Mouse (Mus musculus): Measurements from ENCODE around the gene Atg2a. TPM values are rescaled to one million over a fixed set of nuclear protein-coding genes. Genes with fewer than 3 reads are reported as not detected.
A peak's percentile ranks its signal among the peaks of the same experiment; 100 is the strongest.

The Atg2a gene
- total RNA-seq, 2 experiments from 2014 or later = 37.4 to 40.1 TPM

DNA sequence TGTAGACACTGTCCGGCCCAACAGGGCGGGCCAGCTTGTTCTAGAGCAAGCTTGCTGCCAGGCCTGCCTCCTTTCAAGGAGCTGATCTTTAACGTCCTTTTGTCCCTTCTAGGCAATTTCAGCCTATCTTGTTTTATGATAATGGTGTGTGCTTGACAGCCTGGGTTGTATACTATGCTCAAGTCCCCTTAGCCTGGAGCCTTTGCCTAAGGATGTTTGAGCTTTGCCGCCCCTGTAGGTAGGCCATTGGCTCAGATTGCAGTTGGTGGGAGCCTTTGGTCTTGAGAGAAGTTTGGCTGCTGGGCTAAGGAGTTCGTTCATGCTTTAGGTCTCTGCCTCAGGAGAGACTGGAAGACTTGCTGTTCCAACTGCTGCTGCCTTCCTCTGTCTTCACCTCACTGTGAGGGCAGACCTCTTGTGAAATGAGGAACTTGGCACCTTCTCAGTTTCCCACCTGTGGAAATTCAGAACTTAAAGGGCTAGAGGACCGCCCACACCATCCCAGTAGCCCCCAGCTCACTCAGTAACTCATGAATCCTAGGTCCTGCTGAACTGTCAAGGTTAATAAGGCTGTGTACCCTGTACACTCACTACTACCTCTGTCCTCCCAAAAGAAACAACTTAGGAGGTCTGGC lies 37.1 kb downstream of the Atg2a start:
- peak overlapping the region; percentile 80 for H3K4me3 ChIP-seq
- no peak for DNase-seq (ENCODE audit: extremely low spot score in 1 of 2, low spot score in 2 of 2)
- intact Hi-C loops (cut with DNase I) = no loop called here
- H3K27ac ChIP-seq = peak overlapping the region; percentile 20
- TF ChIP-seq CTCF (IDR thresholded peaks at IDR 0.05) = no peak

DNA sequence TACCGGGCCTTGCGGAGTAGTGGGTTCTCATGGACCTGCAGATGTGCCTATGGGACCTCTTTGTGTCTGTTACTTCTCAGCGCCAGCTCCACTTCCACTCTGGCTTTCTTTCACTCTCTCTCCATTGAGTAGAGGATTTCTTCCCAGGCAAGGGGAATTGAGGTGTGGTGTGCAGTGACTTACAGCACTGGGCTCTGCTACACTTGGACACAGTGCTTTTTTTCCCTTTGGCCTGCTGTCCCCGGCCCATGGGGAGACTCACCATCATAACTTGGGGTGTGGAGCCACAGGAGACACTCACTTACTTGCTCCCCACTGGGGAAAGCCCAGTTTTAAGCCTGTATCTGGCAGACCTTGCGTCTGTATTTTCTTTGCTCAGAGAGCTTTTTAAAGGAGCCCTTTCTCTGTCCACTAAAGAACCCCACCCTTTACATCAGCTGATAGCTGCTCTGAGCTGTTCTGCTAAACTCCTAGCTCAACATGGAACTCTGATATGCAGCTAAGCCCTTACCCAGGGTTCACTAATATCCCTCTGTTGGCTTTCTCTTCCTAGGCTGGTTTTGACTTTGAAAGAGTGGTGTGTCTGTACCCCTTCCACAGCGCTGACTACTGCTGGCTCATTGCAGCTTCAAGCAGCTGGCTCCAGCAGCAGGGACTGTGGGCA lies 38.1 kb downstream of the Atg2a start:
- TF ChIP-seq CTCF (IDR thresholded peaks at IDR 0.05) = no peak
- H3K27ac ChIP-seq = no peak overlapping the region
- intact Hi-C loops (cut with DNase I) = loop anchor here (2.0 kb wide), 1 partner anchor 19 kb away; no protein-coding TSS in a partner anchor
- DNase-seq (ENCODE audit: extremely low spot score in 1 of 2, low spot score in 2 of 2) = no peak
- H3K4me3 ChIP-seq = no peak overlapping the region

DNA sequence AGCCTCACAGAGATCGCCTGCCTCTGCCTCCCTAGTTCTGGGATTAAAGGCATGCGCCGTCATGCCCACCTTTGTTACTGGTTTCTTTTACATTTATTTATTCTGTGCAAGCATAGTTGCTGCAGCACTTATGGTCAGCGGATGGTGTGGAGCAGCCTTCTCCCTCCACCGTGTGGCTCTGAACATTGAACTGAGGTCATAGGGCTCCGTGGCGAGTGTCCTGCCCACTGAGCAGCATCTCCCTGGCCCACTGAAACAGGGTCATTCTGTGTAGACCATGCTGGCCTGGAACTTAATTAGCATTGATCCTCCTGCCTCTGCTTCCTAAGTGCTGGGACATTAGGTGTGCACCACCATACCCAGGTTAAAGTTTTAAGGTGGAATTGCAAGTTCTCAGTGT lies 39.1 kb downstream of the Atg2a start:
- TF ChIP-seq CTCF (IDR thresholded peaks at IDR 0.05) = no peak
- DNase-seq (ENCODE audit: extremely low spot score in 1 of 2, low spot score in 2 of 2) = no peak
- no peak overlapping the region for H3K4me3 ChIP-seq
- intact Hi-C loops (cut with DNase I) = loop anchor here (2.0 kb wide), 1 partner anchor 18 kb away; no protein-coding TSS in a partner anchor
- H3K27ac ChIP-seq = no peak overlapping the region

DNA sequence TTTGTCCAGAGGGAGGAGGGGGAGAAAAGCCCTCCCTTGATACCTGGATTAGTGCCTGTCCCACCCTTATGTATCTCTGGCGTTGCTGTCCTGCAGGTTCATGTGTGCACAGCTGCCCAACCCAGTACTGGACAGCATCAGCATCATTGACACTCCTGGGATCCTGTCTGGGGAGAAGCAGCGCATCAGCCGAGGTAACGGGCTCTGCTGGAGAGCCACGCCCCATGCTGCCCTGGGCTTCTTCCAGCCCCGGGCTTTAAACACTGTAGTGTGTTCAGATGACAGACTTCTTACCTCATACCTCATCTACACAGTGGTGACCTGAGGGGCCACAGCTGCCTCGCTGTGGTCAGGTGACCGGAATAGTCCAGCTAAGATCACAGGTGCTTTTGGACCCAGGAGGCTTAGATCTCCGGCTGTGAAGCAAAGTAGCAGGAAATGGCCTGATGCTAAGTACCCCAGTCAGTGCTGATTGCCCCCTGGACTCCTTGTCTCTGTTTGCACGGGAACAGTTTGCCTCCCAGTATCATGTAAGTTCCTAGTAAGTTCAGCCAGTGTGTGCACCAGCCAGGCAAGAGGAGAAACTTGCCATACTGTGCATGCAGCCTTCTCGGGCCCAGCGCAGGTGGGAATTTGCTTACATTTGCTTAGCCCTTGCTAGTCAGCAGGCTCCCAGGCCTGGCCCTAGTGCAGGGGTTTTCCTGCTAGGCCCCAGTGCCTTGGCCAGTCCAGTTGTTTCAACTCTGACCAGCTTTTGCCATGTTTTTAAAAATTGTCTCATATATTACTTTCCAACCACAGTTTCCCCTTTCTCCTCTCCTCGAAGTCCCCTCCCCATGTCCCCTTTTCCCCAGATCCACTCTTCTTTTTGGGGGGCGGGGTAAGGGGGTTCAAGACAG lies 39.9 kb downstream of the Atg2a start:
- no peak for TF ChIP-seq CTCF (IDR thresholded peaks at IDR 0.05)
- H3K27ac ChIP-seq = no peak overlapping the region
- H3K4me3 ChIP-seq = no peak overlapping the region
- DNase-seq (ENCODE audit: extremely low spot score in 1 of 2, low spot score in 2 of 2) = no peak
- intact Hi-C loops (cut with DNase I) = loop anchor here (2.0 kb wide), 1 partner anchor 17 kb away; no protein-coding TSS in a partner anchor

DNA sequence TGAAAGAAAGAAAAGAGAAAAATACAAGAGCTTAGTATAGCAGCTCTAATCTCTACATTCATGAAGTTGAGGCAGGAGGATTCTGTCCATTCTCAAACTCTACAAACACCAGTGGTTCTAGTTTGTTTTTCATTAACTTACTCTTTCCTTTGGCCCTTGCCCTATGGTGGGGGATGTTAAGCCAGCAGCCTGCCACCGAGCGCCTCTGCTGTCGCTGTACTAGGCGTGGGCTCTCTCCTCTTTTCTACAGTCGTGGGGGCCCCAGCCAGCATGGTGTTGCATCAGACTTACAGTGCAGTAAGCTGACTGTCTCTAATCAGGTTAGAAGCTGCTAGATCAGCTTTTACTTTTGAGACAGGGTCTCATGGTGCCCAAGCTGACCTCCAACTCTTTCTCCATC lies 41.5 kb downstream of the Atg2a start:
- TF ChIP-seq CTCF (IDR thresholded peaks at IDR 0.05) = no peak
- Histone ChIP-seq H3K4me3 (no peak overlapping the region), H3K27ac (no peak overlapping the region)
- no peak for DNase-seq (ENCODE audit: extremely low spot score in 1 of 2, low spot score in 2 of 2)
- intact Hi-C loops (cut with DNase I) = no loop called here

DNA sequence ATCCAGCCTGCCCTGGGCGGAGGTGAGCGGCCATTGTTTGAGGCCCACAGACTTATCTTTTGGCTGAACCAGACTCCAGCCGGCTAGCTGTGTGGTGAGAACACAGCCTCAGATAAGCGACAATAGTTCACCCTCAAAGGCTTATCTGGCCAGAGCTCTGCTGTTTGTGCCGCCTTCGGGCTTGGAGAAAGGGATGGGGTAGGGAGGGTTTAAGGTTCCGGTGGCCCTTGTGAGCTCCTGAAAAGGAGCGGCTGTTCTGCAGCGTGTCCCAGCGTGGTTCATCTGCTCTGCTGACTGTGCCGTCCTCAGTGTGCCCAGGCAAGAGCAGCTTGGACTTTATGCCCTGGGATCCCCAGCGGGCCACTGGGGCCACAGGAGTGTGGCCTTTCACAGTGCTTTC lies 43.0 kb downstream of the Atg2a start:
- TF ChIP-seq CTCF (IDR thresholded peaks at IDR 0.05) = no peak
- DNase-seq (ENCODE audit: extremely low spot score in 1 of 2, low spot score in 2 of 2) = no peak
- intact Hi-C loops (cut with DNase I) = no loop called here
- H3K4me3 ChIP-seq = no peak overlapping the region
- no peak overlapping the region for H3K27ac ChIP-seq

DNA sequence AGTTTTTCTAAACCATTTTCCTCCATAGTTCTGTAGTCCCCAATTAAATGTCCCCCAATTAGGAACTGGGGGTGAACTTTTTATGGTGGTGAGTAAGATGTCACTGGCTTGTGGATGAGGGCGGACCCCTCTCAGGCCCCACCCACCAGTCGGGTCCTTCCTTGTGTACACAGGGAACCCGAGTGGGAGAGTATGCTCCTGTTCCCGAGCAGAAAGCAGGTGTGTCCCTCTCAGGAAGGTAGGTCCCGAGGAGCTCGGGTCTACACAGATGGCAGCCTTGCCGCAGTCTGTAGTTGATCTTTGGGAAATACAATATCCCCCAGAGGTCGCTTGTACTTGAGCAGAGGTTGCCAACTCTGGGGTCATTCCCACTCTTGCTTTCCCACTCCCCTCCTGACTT lies 43.8 kb downstream of the Atg2a start:
- no peak for DNase-seq (ENCODE audit: extremely low spot score in 1 of 2, low spot score in 2 of 2)
- intact Hi-C loops (cut with DNase I) = no loop called here
- H3K27ac ChIP-seq = no peak overlapping the region; the same call in 1 of the 2 replicates
- no peak for TF ChIP-seq CTCF (IDR thresholded peaks at IDR 0.05)
- no peak overlapping the region for H3K4me3 ChIP-seq

DNA sequence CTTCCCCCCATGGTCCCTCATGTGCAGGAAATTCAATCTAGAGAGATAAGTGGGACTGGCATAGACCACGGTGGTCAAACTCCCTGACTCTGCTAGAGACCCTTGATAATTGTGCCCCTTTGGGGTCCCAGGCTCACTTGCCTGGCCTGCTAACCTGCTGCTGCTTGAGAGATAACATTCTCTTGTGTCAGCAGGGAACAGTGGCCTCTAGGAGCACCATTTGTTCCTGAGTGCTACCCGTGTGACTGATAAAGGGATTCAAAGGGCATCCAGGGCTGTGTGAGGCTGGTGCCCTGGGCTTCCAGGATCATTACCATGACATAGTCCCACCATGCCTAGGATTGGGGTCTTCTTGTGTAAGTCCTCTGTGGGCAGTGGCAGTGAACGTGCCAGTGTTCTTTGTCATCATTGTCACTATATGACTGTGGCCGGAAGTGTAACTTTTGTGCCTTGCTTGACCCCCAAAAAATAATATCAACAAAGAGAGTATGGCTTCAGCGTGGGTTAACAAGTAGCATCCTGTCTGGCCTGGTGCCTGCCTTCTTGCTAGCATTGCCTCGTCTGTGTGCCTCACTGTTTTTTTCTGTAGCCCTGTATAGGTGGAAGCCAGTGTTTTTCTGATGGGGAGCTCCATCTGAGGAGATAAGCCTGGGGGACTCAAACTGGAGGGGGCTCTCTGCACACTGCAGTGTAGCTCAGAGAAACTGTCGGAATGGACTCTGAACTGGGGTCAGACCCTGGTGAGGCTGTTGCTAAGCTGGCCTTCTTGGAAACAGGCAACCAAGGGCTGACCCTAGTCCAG lies 44.4 kb downstream of the Atg2a start:
- Histone ChIP-seq H3K4me3 (no peak overlapping the region), H3K27ac (peak overlapping the region; percentile 53)
- intact Hi-C loops (cut with DNase I) = no loop called here
- no peak for DNase-seq (ENCODE audit: extremely low spot score in 1 of 2, low spot score in 2 of 2)
- no peak for TF ChIP-seq CTCF (IDR thresholded peaks at IDR 0.05)

DNA sequence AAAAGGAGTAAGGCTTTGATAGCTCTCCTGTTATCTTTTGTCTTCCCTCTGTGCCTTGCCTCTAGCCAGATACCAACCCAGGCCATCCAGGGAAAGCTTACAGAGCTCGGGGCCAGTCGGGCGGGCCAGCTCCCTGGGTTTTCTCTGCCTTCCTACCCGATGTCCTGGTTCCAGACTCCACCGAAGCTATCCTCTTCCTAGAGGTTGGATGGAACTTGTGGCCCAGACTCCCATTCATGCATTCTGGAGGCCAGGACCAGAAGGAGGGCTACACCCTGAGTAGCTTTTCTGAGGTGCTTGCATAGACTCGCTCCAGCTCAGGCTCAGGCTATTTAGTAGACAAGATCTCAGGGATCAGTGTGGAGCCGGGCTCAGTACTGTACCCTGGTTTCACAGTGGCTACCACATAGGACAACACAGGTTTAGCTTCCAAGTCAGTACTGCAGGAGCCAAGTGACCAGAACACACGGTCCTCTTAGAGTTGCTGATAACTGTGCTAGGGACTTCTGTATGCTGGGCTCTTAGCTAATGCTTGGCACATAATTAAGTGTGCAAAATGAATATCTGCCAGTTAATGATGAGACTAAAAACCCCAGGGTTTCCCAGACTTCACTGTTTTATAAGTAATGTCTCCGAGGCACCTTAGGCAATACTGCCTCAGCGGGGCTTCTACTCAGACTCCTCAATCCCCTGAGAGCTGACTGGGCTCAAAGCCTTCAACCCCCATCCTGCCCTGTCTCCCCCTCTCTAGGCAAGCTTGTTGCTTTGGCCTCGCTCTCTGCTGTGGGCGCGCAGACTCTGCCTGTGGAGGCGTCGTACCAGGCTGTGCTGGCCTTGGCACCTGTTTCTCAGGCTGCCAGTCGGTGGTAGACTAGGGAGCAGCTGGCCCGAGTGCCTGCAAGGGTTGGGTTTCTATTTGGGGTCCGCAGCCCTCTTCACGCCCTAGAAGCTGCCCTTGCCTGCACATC lies 45.2 kb downstream of the Atg2a start:
- TF ChIP-seq CTCF (IDR thresholded peaks at IDR 0.05) = no peak
- no peak overlapping the region for H3K4me3 ChIP-seq
- intact Hi-C loops (cut with DNase I) = no loop called here
- no peak for DNase-seq (ENCODE audit: extremely low spot score in 1 of 2, low spot score in 2 of 2)
- peak overlapping the region; percentile 53 for H3K27ac ChIP-seq

DNA sequence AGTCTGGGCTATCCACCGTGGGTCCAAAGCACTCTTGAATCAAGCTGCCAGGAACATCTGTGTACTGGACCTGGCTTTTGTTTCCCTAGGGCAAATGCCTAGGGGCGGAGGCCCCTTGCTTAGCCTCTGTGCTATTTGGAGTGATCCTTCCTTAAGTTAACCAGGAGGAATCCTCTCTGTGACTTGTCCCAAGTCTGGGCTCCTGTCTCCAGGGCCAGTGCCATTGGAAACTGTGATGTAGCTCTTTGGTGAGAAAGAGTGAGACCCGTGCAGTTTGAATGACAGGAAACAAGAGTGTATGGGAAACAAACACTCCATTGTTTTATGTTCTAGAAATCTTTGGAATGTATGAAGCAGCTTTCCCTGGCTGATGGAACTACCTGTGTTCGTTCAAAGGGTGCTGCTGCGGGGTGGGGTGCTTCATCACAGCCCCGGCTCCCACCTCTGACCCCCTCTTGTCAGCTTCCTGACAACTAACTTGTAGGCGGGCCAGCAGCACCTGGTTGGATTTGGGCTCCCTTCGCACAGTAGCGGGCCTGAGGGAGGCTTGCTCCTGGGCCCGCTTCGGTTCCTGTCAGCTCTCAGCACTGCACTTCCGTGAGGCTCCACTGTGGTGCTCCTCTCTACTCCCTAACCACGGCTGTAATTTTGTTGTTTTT lies 46.9 kb downstream of the Atg2a start:
- TF ChIP-seq CTCF (IDR thresholded peaks at IDR 0.05) = no peak; the same call in 1 of the 2 replicates
- no peak for DNase-seq (ENCODE audit: extremely low spot score in 1 of 2, low spot score in 2 of 2)
- intact Hi-C loops (cut with DNase I) = no loop called here
- Histone ChIP-seq H3K27ac (peak overlapping the region; percentile 13; the same call in 1 of the 2 replicates), H3K4me3 (no peak overlapping the region)
